Mouse (Mus musculus) megakaryocyte-erythroid progenitor cell, adult 5-6 weeks (primary cell): ENCODE measurements around the gene Nop2. TPM values are rescaled to one million over a fixed set of nuclear protein-coding genes. Genes with fewer than 3 reads are reported as not detected.
A peak's percentile ranks its signal among the peaks of the same experiment; 100 is the strongest.

Source experiments
- ATAC-seq: replicated peaks from 2 replicates; pipeline ENCODE4 v1.8.0; 2016; ENCODE audit warnings: mild to moderate bottlenecking, inconsistent platforms; ENCODE audit not compliant: severe bottlenecking, poor library complexity, low FRiP score, low TSS enrichment
- total RNA-seq, 2 experiments: library from RNA; stranded (forward) in 1 of 2; stranded (reverse) in 1 of 2; fragments of 200-1000, 215-1000 nt in 1 of 2; fragments of >200 nt in 1 of 2; fragmentation: Nextera tagmentation in 1 of 2; gene quantifications; 2 replicates each; pipeline ENCODE4 v1.2.3; 2014 to 2017

The Nop2 gene
- total RNA-seq (2014; fragmentation: Nextera tagmentation): 92.2 and 114 TPM in 2 replicates
- total RNA-seq (2017): 108 and 125 TPM in 2 replicates

DNA sequence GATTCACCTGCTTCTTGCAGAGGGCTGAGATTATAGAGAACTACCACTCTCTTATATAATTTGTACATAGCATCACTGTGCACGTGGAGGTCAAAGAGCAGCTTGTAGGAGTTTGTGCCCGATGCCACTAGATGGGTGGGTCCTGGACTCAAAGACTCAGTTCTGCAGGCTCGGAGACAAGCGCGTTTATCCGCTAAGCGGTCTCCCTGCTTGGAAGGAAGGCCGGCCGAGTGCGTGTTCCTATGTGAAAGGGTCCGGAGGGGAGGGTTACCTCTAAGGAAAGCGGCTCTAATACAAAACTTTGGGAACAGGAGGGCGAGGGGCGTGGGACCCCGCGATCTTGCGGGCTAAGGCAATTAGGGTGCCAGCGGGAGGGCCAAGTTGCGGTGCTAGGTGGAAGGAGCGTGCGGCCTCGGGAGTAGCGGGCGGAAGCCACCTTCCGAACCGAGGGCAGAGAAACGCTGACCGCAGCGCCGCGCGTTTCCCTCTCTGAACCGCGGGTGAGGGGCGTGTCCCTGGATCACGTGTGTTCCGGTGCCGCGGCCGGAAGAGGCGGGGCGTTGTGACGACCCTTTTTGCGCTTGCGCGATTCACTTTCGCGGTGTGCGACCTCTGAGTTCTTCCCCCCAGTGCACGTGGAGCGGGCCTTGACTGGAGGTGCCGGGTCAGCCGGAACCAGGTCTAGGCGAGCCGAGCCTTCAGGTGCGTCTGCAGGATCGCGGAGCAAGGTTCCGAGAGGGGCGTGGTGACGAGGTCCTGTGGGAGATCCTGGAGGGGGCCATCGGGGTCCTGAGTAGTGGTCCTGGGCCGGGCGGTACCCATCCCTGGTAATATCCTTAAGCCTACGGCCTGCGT, at the start of gene Nop2:
Gene Nop2, plus strand, starts transcription at position 608 of the 855 bp plus-strand sequence.
- peak; percentile 93 for ATAC-seq

DNA sequence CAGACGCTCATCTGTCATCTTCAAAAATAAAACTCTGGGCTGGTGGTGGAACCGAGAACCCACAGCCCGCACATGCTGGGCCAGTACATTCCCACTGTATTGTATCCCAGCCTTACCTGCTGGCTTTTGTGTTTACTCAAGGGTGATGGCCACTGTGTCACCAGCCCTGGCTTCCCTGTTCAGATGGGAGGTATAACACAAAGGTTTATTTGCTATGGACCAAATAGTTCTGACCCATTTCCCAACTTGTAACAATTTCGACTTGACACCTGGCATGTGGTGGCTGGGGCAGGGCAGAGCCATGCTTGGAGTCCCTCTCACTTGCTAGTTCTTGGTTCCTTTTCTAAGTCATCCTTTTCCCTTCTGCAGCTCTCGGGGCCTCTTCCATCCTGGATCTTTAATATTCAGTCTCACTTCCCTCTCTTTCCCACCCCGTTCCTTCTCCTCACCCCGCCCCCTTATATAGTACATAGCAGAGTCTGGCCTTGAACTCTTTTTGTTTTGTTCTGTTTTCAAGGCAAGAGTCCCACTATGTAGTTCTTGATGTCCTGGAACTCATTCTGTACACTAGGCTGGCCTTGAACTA, 48.8 kb upstream of the Nop2 start:
- ATAC-seq: no peak

DNA sequence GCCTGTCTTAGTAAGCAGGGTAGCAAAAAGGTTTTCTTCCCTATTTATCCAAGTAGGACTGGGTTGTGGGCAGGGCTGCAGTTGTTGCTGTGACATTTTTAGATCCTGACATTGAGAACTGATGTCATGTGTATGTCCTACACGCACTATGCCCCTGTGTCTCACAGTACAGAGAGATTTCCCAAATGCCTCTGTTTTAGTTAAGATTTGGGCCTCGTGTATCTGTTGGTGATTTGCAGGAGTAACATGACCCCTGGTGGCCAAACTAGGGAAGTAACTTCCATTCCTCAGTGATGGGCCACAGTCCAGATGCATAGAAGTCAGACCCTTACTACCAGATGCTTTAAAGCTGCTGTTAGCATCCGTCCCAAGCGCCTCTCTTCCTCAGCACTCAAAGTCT, 47.3 kb upstream of the Nop2 start:
- peak; percentile 62 for ATAC-seq

DNA sequence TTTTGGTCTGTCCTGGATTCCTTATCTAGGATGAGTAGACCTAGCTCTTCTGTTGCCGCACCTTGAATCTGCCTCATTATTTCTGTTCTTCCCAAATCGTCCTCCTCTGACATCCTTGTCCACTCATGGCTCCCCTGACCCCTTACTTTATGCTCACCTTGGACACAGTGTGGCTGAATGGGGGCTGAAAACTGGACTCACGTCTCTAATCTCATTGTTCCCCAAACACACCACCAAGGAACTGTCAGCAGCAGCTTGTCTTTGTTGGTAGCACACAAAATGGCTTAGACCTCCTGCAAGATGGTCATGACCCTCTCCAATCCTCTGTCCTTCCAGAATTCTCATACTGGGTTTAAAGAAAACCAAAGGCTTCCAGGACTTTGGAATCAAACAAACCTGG, 43.8 kb upstream of the Nop2 start:
- ATAC-seq: no peak

DNA sequence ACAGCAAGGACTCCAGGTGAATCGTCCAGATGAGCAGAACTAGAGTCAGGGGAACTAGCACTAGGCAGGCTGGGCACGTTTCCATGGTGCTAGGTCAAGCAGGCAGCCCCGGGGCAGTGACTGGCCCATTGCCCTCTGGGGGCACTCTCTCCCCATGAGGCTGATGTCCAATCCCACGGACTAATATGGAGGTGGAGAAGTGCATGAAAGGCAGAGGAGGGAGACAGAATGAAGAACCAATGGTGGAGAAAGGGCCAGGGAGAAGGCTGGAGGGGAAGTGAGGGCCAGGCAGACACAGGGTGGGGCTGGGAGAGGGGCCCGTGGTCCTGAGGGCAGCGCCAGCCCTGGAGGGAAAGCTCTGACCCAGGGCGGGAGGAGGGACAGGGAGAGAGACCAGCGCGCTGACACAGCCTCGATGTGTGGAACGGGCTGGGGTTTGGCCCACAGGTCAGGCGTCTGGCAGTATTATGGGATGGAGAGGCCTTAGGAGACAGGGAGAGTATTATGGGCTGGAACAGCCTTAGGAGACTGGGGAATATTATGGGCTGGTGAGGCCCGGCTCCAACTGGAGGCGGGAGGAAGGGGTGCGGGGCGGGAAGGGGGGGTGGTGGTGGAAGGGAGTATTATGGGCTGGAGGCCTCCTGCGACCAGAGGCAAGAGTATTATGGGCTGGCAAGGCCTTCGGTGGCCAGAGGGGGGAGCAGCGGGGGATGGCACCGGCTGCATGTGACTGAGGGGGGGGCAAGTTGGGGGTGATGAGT, 43.0 kb upstream of the Nop2 start:
- peak; percentile 60 for ATAC-seq

DNA sequence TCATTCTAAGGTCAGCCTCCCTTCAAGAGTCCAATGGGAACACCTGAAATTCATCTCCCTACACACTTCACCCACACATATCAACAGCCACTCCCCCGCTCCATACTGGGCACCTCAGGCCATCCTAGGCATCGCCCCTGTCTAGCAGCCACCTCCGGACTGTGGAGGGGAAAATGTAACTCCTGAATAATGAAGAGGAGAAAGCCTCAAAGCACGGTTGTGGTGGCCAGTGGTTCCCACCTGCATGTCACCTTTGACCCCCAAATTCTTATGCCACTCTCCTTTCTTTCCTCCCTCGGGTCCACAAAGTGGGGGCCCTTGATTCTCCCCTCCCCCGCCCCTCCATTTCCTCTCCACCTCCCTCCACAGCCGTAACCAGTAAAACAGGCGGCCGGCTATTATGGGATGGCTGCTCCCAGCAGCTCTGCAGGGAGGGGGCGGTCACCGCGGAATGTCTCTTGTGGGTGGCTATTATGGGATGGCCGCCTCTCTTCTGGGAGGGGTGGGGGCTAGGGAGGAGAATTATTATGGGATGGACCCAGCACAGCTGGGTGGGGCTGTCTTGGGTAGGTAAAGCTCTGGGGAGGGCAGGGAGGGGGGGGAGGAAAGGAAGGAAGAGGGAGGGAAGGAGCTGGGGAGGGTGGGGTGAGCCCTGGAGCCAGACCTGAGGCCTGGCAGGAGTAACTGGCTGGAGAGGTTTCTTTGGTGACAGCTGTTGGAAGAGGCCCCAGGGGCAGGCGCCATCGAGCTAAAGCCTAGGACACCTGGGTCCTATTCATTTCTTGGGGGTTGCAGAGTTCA, 42.0 kb upstream of the Nop2 start:
- peak; percentile 57 for ATAC-seq

DNA sequence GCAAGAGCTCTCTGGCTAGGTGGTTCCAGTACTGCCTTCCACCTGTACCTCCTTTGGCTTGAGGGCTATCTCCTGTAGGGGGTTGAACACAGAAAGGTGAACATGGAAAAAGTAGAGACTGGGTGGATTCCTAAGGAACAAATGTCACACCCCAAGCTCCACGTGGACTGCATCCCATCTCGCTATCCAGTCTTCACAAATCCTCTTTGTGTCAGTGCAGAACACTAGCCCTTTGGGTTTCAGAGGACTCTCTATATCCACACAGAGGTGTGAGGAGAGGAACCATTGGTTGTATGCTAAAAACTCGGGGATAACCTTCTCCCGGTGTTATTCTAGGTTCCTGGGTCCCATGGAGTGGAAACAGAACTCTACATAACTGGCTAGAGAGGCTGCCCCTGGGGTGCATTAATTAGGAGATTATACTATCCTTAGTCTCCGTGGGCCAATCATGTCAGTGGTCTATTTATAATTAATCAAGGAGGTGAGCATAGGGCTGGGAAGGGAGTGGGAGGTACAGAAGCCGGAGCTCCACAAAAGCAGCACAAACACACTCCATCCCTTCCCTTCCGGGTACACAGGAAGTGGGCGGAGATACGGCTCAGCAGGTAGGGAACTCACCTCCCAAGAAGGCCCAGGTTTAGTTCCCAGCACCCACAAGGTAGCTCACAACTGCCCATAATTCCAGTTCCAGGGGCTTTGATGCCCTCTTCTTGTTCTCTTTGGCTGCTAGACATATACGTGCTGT, 41.2 kb upstream of the Nop2 start:
- ATAC-seq: no peak

DNA sequence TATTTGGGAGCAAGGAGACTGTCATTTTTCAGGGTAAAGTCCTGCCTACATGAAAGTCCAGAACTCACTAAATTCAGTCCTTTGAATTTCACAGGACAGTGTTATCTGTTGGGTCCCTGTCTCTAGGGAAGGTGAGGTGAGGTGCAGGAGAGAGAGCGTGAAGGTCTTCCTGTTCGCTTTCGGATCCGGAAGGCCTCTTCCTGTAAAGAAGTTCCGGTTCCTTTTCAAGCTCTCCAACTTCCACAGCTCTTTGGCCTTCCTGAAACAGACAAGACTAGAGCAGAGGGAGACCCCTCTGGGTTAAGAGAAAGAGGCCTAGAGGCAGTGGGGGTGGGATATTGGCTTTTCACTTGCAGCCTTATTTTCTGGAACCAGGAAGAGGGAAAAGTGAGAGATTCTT, 39.3 kb upstream of the Nop2 start:
- ATAC-seq: no peak

DNA sequence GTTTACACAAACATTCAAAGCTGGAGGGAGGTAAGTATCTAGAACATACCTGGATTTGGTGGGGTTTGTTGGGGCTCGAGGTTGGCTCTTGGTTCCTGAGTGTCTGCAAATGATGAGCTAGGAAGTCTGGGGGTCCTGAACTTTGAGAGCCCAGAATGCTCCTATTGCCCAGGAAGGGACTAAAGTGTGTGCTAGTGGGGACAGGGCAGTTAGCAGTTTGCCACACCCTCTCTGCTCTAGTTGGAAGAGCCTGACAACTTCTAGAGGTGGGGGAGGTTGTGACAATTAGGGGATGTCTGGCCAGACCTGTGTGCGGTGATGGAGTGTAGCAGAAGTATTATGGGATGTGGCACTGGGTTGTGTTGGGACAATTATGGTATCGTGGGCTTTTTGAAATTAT, 36.9 kb upstream of the Nop2 start:
- no peak for ATAC-seq

DNA sequence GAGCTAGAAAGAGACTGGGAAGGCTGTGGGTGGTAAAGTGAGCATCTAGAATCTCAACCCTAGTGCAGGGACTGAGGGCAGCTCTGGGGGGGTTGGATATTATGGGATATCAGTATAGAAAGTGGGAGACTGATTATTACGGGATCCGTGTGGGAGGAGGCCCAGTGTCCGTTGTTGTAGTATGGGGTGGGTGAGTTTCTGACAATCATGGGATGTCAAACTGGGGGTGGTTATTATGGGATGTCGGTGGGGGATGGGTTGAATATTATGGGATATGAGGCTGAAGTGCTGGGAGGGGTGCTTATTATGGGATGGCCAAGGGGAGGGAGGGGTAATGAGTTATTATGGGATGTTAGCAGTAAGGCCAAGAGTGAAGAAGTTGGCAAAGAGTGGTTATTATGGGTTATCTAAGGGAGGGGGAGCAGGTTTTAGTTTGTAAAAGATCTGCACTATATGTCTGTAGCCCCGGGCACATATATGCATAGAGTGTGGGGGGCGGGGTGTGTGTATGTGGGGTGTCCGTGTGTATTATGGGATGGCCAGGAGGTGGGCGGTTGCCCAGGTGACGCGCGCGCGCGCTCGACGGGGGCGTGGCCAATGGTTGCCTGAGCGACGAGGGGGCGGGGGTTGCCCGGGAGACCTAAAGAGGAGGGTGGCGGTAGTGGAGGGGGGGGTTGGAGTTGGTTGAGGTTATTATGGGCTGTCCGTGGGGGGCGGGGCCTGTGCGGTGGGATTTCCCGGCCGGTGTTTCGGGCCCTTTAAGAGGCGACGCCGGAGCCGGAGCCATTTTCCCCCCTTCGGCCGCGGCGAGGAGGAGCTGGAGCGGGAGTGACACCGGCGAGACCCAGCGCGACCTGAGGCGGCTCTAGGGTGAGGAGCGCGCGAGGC, 36.1 kb upstream of the Nop2 start, which contains the start of gene Chd4:
Gene Chd4, plus strand, starts transcription at position 591 of the 888 bp plus-strand sequence.
- peak; percentile 51 for ATAC-seq

DNA sequence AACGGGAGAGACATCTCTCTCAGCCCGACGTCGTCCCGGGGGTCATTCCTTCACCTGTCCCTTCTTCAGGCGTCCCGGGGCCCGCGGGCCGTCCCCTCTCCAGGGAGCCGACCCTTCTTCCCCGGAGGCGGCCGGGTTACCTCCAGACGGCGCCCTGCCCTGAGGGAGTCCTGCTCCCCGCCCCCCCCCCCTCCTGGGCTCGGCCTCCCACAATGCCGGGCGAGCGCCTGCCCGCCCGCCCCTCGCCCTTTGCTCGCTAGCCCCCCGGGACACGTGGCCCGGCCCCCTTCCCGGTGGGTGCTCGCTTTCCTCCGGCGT, 35.5 kb upstream of the Nop2 start:
- no peak for ATAC-seq

DNA sequence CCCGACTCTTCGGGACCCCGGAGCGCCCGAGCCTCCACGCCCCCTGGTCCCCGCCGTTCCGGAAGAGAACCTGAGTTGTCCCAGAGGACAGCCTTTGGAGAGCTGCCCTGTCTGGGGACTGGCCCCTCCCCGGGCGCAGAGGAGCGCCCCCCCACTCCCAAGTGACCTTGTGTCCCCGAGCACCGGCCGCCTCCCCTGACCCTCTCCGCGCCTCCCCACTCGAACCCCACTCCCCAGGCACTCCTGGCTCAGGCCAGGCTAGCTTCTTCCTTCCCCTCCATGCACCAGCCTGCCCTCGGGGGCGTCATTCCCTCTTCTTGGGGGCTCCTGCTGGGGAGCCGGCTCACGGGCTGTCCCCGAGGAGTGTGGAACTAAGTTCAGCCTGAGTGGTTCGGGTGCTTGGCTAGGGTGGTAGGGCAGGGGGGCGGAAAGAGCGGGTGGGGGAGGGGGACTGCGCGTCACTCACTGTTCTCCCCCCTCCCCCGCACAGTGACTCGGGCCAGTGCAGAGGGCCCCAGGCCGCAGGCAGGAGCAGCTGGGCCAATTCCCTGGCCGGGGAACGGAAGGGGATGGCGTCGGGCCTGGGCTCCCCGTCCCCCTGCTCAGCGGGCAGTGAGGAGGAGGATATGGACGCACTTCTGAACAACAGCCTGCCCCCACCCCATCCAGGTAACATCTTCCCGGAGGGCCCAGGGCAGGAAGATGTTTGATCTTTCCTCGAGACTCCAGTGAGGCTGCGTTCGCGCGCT, 34.9 kb upstream of the Nop2 start:
- no peak for ATAC-seq

DNA sequence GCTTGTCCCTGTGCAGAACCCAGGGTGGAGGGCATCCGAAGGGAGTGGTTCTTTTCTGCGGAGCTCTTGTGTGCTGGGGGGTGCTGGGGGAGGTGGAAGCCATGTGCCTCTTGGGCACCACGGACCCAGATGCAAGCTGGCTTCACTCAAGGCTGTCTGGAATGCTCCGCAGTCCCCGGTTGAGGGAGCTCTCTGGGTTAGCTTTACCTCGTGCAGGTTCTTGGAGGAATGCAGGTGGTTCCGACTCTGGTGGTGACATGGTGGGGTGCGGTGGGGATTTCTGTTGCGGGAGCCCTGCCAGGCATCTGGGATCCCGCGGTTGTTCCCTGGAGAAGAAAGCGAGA, 34.4 kb upstream of the Nop2 start:
- ATAC-seq: no peak

DNA sequence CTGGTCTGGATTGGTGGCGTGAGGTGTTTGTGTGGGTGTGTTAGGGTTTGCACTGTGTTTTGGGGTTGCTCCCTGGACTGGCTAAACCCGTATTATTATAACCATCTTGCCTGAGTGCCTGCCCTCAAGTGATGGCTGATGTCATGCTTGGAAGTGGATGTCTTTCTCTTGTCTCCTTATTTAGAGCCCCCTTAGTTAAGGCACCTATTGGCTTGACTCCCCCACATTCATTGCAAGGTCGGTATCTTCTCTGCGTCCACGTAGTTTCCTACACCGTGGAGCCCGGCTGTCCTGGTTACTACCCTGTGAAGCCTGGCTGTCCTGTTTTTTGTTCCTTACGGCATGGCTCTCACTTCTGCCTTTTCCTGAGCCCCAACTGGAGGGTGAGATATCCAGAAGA, 33.8 kb upstream of the Nop2 start:
- ATAC-seq: no peak

DNA sequence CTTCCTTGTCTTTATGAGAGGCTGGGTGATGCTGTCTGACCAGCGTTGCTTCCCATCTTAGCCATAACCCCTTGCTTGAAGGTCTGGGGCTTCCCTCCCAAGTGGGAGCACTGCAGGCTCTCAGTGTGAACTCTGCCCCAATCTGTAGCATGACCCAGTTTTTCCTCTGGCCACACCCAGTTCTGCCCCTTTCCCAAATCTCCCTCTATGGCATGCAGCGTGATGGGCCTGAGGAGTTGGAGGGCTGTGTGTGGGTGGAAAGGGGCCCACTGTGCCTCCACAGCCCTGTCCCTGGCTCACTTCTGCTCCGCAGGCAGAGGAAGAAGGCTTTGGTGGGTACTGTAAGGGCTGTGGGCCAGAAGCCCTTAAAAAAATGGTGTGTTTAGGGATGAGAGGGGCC, 33.2 kb upstream of the Nop2 start:
- no peak for ATAC-seq

DNA sequence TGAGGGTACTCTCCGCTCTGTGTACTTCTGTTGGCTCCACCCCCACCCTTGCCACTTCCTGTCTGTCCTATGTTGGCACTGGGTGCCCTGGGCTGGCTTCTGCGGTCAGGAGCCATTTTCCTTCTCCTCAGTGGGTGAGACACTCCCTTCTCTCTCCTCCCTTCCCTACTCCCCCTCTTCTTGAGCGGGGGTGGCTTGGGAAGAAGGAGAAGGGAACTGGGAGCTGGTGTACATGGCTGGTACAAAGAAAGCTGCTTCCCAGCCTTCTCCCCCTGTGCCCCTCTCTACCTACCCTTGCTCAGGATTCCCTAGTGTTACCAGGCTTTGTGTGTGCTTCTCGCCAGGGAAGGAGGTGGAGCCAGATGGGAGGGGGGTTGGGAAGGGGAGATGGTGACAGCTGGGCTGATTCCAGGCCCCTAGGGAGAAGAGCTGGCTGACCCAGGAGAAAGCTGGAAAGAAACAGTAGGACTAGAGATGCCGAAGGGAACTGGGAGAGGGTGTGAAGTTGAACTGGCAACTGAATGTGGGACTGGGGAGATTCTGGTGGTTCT, 32.2 kb upstream of the Nop2 start:
- peak; percentile 30; the same call in 1 of the 2 replicates for ATAC-seq

DNA sequence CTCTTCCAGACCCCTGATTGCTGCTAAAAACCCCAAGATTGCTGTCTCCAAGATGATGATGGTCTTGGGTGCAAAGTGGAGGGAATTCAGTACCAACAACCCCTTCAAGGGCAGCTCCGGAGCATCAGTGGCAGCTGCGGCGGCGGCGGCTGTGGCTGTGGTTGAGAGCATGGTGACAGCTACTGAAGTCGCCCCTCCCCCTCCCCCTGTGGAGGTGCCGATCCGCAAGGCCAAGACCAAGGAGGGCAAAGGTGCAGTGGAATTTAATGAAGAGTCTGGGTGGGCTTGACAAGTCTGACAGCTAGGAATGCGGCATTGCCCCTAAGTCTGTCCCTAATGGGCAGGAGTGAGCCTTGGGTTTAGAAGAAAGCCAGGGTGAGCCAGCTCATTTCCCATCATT, 30.3 kb upstream of the Nop2 start:
- ATAC-seq: no peak
